Mouse (Mus musculus): ENCODE results near the gene Zranb1.

DNA sequence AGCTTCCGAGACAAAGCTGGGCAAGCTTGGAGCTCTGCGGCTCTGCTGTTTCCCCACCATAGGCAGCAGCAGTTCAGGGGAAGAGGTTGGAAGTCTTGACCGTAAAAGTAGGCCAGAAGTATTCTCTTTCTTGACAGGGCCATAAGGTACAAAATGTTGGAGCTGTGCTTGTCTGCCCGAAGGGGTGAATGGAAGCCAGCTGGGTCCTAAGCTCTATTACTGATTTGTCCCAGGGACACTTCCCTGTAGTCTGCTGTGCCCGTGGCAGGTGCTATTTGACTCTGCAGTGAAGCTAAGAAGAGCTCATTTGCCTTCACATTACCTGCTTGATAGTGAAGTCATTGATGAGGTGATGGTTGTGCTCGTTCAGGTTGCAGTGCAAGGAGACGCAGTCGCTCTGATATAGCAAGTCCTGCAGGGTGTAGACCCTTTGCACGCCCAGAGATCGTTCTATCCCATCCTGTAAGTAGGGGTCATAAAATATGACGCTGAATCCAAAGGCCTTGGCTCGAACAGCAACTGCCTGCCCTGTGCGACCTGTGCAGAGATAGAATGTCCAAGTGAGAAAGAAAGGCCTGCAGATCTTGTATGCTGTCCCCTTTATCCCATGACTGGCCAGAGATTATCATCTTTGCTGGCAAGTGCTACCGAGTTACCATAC lies 60.4 kb downstream of the Zranb1 start:
- TF ChIP-seq EP300 (IDR thresholded peaks at IDR 0.05; ENCODE audit: insufficient read depth, low read depth, low read length) (no peak), CTCF (IDR thresholded peaks at IDR 0.05; ENCODE audit: low read depth, low read length) (no peak)
